Mouse (Mus musculus): ENCODE data around the gene Olfr1006. TPM values are rescaled to one million over a fixed set of nuclear protein-coding genes. Genes with fewer than 3 reads are reported as not detected.
"Not testable (repeated sequence)": the region's sequence is repeated elsewhere in the genome, so short reads cannot be mapped to it uniquely, and the experiment has no call there.

The Olfr1006 gene
- polyA plus RNA-seq (2014; fragmentation: Nextera tagmentation; extraction: Ambion mirVana), result not detected in 2 replicates

DNA sequence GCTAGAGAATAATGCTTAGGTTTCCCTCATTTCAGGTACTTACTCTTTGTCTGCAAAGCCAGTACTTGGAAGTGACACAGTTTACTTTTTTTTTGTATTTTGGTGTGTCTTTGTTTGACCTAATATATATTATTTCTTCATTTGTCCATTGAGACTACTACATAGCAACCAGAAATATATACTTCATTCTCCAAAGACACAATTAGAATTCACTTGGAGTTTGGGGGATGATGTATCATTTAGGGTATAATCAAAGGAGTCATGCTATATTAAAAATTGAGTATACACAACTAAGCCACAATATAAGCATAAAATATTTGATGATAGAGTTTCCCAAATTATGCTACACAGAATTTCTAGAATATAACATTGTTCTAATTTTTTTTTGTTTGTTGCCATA, at the start of gene Olfr1006:
Gene Olfr1006, minus strand, starts transcription at position 101 of the 400 bp plus-strand sequence.
- no peak within 1 kb of the TSS for H3K9ac ChIP-seq
- H3K27me3 ChIP-seq (ENCODE audit: insufficient read depth, low read length), result no peaks in the 10 kb centered on the region
- H3K36me3 ChIP-seq (ENCODE audit: insufficient read depth), result no peaks in the 10 kb centered on the region
- no peak within 1 kb of the TSS for H3K4me2 ChIP-seq
- no peak for TF ChIP-seq CTCF (IDR thresholded peaks at IDR 0.05; ENCODE audit: low read depth)
- ATAC-seq (ENCODE audit: insufficient read depth) (no peak), DNase-seq (no peak)
- no peak within 1 kb of the TSS for H3K4me3 ChIP-seq (ENCODE audit: low read depth, low read length)
- no peaks in the 10 kb centered on the region for H3K9me3 ChIP-seq (ENCODE audit: low read depth, low read length)
- H3K27ac ChIP-seq (ENCODE audit: low read depth), result no peak within 1 kb of the TSS
- no peaks in the 10 kb centered on the region for H3K4me1 ChIP-seq (ENCODE audit: insufficient read depth)

GRCm38 (mm10) chr2:85725793-85726192, 47.2 kb upstream of the Olfr1006 start:
- Histone ChIP-seq H3K9ac (no peak overlapping the region), H3K27me3 (ENCODE audit: insufficient read depth, low read length) (no peaks in the 10 kb centered on the region), H3K27ac (ENCODE audit: low read depth) (no peak overlapping the region), H3K36me3 (ENCODE audit: insufficient read depth) (no peaks in the 10 kb centered on the region), H3K4me1 (ENCODE audit: insufficient read depth) (no peaks in the 10 kb centered on the region), H3K4me3 (ENCODE audit: low read depth, low read length) (no peak overlapping the region), H3K4me2 (no peak overlapping the region), H3K9me3 (ENCODE audit: low read depth, low read length) (no peaks in the 10 kb centered on the region)
- DNase-seq (peak; percentile 78), ATAC-seq (ENCODE audit: insufficient read depth) (no peak)
- peak; percentile 71 for TF ChIP-seq CTCF (IDR thresholded peaks at IDR 0.05; ENCODE audit: low read depth)
- WGBS, result 10% methylated on average over 3 of the region's 3 CpGs

- no peaks in the 10 kb centered on the region for H3K27me3 ChIP-seq (ENCODE audit: insufficient read depth, low read length)
- DNase-seq, result no peak
These were observed 36.6 kb upstream of the Olfr1006 start, which contains the start of gene Olfr1009 for GRCm38 (mm10) chr2:85715119-85715518. Olfr1009 (plus strand) TSS chr2:85715419.

DNA sequence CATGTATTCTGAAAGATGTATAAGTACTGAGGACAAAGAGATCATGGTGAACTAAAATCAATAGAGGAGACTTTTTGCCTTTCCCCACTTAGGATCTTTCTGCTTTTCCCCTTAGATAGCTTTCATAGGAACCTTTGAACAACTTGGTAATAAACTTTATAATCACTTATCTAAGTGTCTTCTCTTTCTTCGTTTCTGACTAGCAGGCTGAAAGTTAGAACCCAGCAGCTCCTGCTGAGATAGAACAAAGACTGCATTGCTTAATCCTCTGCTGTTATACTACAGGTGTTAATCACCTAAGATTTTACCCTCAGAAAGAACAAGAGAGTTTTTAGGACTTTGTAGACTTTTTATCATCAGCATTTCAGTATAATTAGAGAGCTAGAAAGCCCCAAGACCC, 32.6 kb upstream of the Olfr1006 start:
- H3K36me3 ChIP-seq (ENCODE audit: insufficient read depth), result no peaks in the 10 kb centered on the region
- no peak overlapping the region for H3K27ac ChIP-seq (ENCODE audit: low read depth)
- no peaks in the 10 kb centered on the region for H3K27me3 ChIP-seq (ENCODE audit: insufficient read depth, low read length)
- DNase-seq (no peak), ATAC-seq (ENCODE audit: insufficient read depth) (no peak)
- no peak overlapping the region for H3K4me3 ChIP-seq (ENCODE audit: low read depth, low read length)
- 27% methylated on average over 1 of the region's 1 CpGs for WGBS
- H3K9me3 ChIP-seq (ENCODE audit: low read depth, low read length), result no peaks in the 10 kb centered on the region
- no peak overlapping the region for H3K4me2 ChIP-seq
- no peak overlapping the region for H3K9ac ChIP-seq
- H3K4me1 ChIP-seq (ENCODE audit: insufficient read depth), result no peaks in the 10 kb centered on the region
- TF ChIP-seq CTCF (IDR thresholded peaks at IDR 0.05; ENCODE audit: low read depth), result no peak

More at GRCm38 (mm10) chr2:85715119-85715518, 36.6 kb upstream of the Olfr1006 start, which contains the start of gene Olfr1009:
- H3K36me3 ChIP-seq (ENCODE audit: insufficient read depth), result no peaks in the 10 kb centered on the region
- H3K27ac ChIP-seq (ENCODE audit: low read depth), result no peak within 1 kb of the TSS
- no peak within 1 kb of the TSS for H3K4me3 ChIP-seq (ENCODE audit: low read depth, low read length)
- TF ChIP-seq CTCF (IDR thresholded peaks at IDR 0.05; ENCODE audit: low read depth), result no peak
- no peak for ATAC-seq (ENCODE audit: insufficient read depth)
- no peak within 1 kb of the TSS for H3K9ac ChIP-seq
- H3K9me3 ChIP-seq (ENCODE audit: low read depth, low read length), result no peaks in the 10 kb centered on the region
- 75% methylated on average over 1 of the region's 1 CpGs for WGBS
- H3K4me1 ChIP-seq (ENCODE audit: insufficient read depth), result no peaks in the 10 kb centered on the region
- no peak within 1 kb of the TSS for H3K4me2 ChIP-seq

DNA sequence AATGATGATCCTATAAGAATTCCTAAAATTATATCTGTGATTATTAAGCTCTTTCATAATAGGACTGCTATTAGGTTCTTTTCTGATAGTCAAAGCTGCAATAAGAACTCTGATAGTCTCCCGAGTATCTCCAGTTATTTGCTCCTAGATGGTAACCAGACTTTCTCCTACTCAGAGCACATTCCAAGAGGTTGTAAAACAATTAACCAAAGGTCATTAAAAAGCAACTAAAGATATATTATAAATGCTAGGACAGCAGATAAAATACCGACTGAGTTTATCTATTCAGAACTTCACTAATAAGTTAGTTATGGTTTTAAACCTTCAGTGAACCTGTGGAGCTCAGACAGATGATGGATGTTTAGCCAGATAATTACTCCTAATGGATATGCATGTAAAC, 32.1 kb upstream of the Olfr1006 start:
- not testable (repeated sequence) for H3K9ac ChIP-seq; H3K27me3 ChIP-seq (ENCODE audit: insufficient read depth, low read length); ATAC-seq (ENCODE audit: insufficient read depth); H3K27ac ChIP-seq (ENCODE audit: low read depth); H3K4me1 ChIP-seq (ENCODE audit: insufficient read depth); H3K4me2 ChIP-seq; H3K36me3 ChIP-seq (ENCODE audit: insufficient read depth); H3K9me3 ChIP-seq (ENCODE audit: low read depth, low read length); DNase-seq; H3K4me3 ChIP-seq (ENCODE audit: low read depth, low read length)
- WGBS, result 44% methylated on average over 2 of the region's 2 CpGs

DNA sequence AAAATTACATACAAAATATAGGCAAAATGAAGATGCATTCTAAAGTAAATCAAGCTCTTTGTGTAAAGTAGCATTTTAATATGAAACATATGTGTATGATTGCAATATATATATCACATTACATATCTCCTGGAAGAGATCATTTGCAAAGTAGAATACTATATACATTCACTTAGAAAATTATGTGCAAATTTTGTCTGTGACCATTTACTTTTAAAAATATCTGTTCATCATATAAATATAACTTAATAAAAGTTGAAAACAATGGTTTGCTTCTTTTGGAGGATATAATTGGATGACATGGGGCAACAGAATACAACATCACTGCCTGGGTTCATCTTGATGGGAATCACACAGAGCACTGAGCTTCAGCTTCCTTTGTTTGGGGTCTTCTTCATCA, 10.6 kb upstream of the Olfr1006 start, which contains the start of gene Olfr1008:
Gene Olfr1008, plus strand, starts transcription at position 301 of the 400 bp plus-strand sequence.
- H3K4me3 ChIP-seq (ENCODE audit: low read depth, low read length), result no peak within 1 kb of the TSS
- H3K27ac ChIP-seq (ENCODE audit: low read depth), result no peak within 1 kb of the TSS
- H3K27me3 ChIP-seq (ENCODE audit: insufficient read depth, low read length), result no peaks in the 10 kb centered on the region
- no peaks in the 10 kb centered on the region for H3K9me3 ChIP-seq (ENCODE audit: low read depth, low read length)
- no peak within 1 kb of the TSS for H3K4me2 ChIP-seq
- DNase-seq (no peak), ATAC-seq (ENCODE audit: insufficient read depth) (no peak)
- no peak within 1 kb of the TSS for H3K9ac ChIP-seq
- no peaks in the 10 kb centered on the region for H3K4me1 ChIP-seq (ENCODE audit: insufficient read depth)
- H3K36me3 ChIP-seq (ENCODE audit: insufficient read depth), result no peaks in the 10 kb centered on the region
- TF ChIP-seq CTCF (IDR thresholded peaks at IDR 0.05; ENCODE audit: low read depth), result no peak

DNA sequence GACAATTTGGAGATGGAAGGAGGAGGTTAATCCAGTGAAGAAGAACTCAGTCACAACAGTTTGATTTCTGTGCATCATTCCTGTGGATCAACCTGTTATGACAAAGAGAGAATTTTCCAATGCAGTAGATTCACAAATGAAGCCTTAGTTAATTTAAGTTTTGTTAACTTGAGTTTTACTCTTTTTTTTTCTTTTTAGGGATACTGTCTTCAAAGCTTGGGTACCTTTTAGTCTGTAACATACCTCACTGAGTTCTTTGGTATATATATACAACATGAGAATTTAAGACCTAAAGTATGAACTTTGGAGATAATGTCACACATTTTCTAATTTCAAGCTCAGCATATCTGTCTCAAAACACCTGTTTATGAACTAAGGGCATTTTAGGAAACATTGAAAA, 14.2 kb downstream of the Olfr1006 start, which contains the start of gene Olfr154:
Gene Olfr154, minus strand, starts transcription at position 101 of the 400 bp plus-strand sequence.
- not testable (repeated sequence) for H3K4me3 ChIP-seq (ENCODE audit: low read depth, low read length); H3K9ac ChIP-seq; DNase-seq; H3K4me2 ChIP-seq; H3K27me3 ChIP-seq (ENCODE audit: insufficient read depth, low read length); ATAC-seq (ENCODE audit: insufficient read depth); H3K9me3 ChIP-seq (ENCODE audit: low read depth, low read length); H3K27ac ChIP-seq (ENCODE audit: low read depth); H3K36me3 ChIP-seq (ENCODE audit: insufficient read depth); H3K4me1 ChIP-seq (ENCODE audit: insufficient read depth)

DNA sequence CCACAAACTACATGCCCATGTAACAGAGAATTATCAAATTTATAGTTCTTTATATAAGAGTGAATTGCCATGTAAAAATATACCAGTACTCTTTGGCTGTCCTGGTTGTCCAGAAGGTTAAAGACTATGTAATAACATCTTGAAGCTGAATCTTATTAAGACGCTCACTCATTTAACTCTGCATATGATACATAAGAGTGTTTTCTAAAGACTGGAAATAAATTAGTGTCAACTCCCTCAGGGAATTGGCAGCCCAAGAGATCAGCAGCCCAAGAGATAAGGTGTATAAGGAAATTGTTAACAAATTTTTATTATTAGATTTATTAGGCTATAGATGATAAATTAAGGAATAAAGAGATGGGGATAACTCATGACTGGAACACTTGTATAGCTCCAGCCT, 28.0 kb downstream of the Olfr1006 start, which contains the start of gene Olfr1002:
Gene Olfr1002, minus strand, starts transcription at position 101 of the 400 bp plus-strand sequence.
- no peaks in the 10 kb centered on the region for H3K9me3 ChIP-seq (ENCODE audit: low read depth, low read length)
- DNase-seq (no peak), ATAC-seq (ENCODE audit: insufficient read depth) (no peak)
- H3K9ac ChIP-seq, result no peak within 1 kb of the TSS
- H3K4me3 ChIP-seq (ENCODE audit: low read depth, low read length), result no peak within 1 kb of the TSS
- 96% methylated on average over 1 of the region's 1 CpGs for WGBS
- H3K36me3 ChIP-seq (ENCODE audit: insufficient read depth), result no peaks in the 10 kb centered on the region
- TF ChIP-seq CTCF (IDR thresholded peaks at IDR 0.05; ENCODE audit: low read depth), result no peak
- H3K27ac ChIP-seq (ENCODE audit: low read depth), result no peak within 1 kb of the TSS
- no peaks in the 10 kb centered on the region for H3K27me3 ChIP-seq (ENCODE audit: insufficient read depth, low read length)
- H3K4me2 ChIP-seq, result no peak within 1 kb of the TSS
- no peaks in the 10 kb centered on the region for H3K4me1 ChIP-seq (ENCODE audit: insufficient read depth)

Other genes starting within 250 kb of the Olfr1006 start
- gene Olfr994, start 242.3 kb downstream of the Olfr1006 start, polyA plus RNA-seq (2014; fragmentation: Nextera tagmentation; extraction: Ambion mirVana), result not detected in 2 replicates
- not detected in 2 replicates for gene Olfr995, start 235.1 kb downstream of the Olfr1006 start, polyA plus RNA-seq (2014; fragmentation: Nextera tagmentation; extraction: Ambion mirVana)
- gene 4833423E24Rik, start 159.7 kb downstream of the Olfr1006 start, polyA plus RNA-seq (2014; fragmentation: Nextera tagmentation; extraction: Ambion mirVana), result 0.14 TPM in 1 of 2 replicates, not detected in the other
- gene Olfr996, start 99.6 kb downstream of the Olfr1006 start, polyA plus RNA-seq (2014; fragmentation: Nextera tagmentation; extraction: Ambion mirVana), result not detected in 2 replicates
- gene Olfr998, start 89.8 kb downstream of the Olfr1006 start, polyA plus RNA-seq (2014; fragmentation: Nextera tagmentation; extraction: Ambion mirVana), result not detected in 2 replicates
- not detected in 2 replicates for gene Olfr1000, start 66.9 kb downstream of the Olfr1006 start, polyA plus RNA-seq (2014; fragmentation: Nextera tagmentation; extraction: Ambion mirVana)
- not detected in 2 replicates for gene Olfr1002, start 28.1 kb downstream of the Olfr1006 start, polyA plus RNA-seq (2014; fragmentation: Nextera tagmentation; extraction: Ambion mirVana)
- not detected in 2 replicates for gene Olfr154, start 14.3 kb downstream of the Olfr1006 start, polyA plus RNA-seq (2014; fragmentation: Nextera tagmentation; extraction: Ambion mirVana)
- gene Olfr1008, start 10.7 kb upstream of the Olfr1006 start, polyA plus RNA-seq (2014; fragmentation: Nextera tagmentation; extraction: Ambion mirVana), result not detected in 2 replicates
- gene Olfr1009, start 36.7 kb upstream of the Olfr1006 start, polyA plus RNA-seq (2014; fragmentation: Nextera tagmentation; extraction: Ambion mirVana), result not detected in 2 replicates
- gene Olfr1012, start 84.0 kb upstream of the Olfr1006 start, polyA plus RNA-seq (2014; fragmentation: Nextera tagmentation; extraction: Ambion mirVana), result not detected in 2 replicates
- gene Olfr1013, start 88.3 kb upstream of the Olfr1006 start, polyA plus RNA-seq (2014; fragmentation: Nextera tagmentation; extraction: Ambion mirVana), result not detected in 2 replicates
- gene Olfr1014, start 93.9 kb upstream of the Olfr1006 start, polyA plus RNA-seq (2014; fragmentation: Nextera tagmentation; extraction: Ambion mirVana), result not detected in 2 replicates
- gene Olfr1015, start 103.2 kb upstream of the Olfr1006 start, polyA plus RNA-seq (2014; fragmentation: Nextera tagmentation; extraction: Ambion mirVana), result not detected in 2 replicates
- gene Olfr1016, start 123.8 kb upstream of the Olfr1006 start, polyA plus RNA-seq (2014; fragmentation: Nextera tagmentation; extraction: Ambion mirVana), result not detected in 2 replicates
- not detected in 2 replicates for gene Olfr1018, start 139.7 kb upstream of the Olfr1006 start, polyA plus RNA-seq (2014; fragmentation: Nextera tagmentation; extraction: Ambion mirVana)
- not detected in 2 replicates for gene Olfr1019, start 166.7 kb upstream of the Olfr1006 start, polyA plus RNA-seq (2014; fragmentation: Nextera tagmentation; extraction: Ambion mirVana)
- not detected in 2 replicates for gene Olfr1020, start 168.3 kb upstream of the Olfr1006 start, polyA plus RNA-seq (2014; fragmentation: Nextera tagmentation; extraction: Ambion mirVana)
- not detected in 2 replicates for gene Olfr1022, start 189.8 kb upstream of the Olfr1006 start, polyA plus RNA-seq (2014; fragmentation: Nextera tagmentation; extraction: Ambion mirVana)
- gene Olfr1023, start 206.9 kb upstream of the Olfr1006 start, polyA plus RNA-seq (2014; fragmentation: Nextera tagmentation; extraction: Ambion mirVana), result not detected in 2 replicates
- gene Olfr1024, start 226.3 kb upstream of the Olfr1006 start, polyA plus RNA-seq (2014; fragmentation: Nextera tagmentation; extraction: Ambion mirVana), result not detected in 2 replicates
- not detected in 2 replicates for gene Olfr1025-ps1, start 236.4 kb upstream of the Olfr1006 start, polyA plus RNA-seq (2014; fragmentation: Nextera tagmentation; extraction: Ambion mirVana)
- not detected in 2 replicates for gene Olfr1026, start 242.8 kb upstream of the Olfr1006 start, polyA plus RNA-seq (2014; fragmentation: Nextera tagmentation; extraction: Ambion mirVana)

All from lung, embryonic 14.5 days (tissue).